Mouse (Mus musculus): ENCODE results near the gene Ptger4.
"Not testable (repeated sequence)": the region's sequence is repeated elsewhere in the genome, so short reads cannot be mapped to it uniquely, and the experiment has no call there.

Gene Ptger4

GRCm38 (mm10) chr15:5237012-5237660 is 6.9 kb downstream of the Ptger4 start:
- DNase-seq, result peak; percentile 18

- peak; percentile 43 for DNase-seq
These were observed 7.4 kb downstream of the Ptger4 start for GRCm38 (mm10) chr15:5236538-5236937.

GRCm38 (mm10) chr15:5235527-5235926 is 8.5 kb downstream of the Ptger4 start:
- DNase-seq, result peak; percentile 40

- DNase-seq, result no peak
These were observed 9.3 kb downstream of the Ptger4 start for GRCm38 (mm10) chr15:5234659-5235058.

- DNase-seq, result not testable (repeated sequence)
These were observed 13.2 kb downstream of the Ptger4 start for GRCm38 (mm10) chr15:5230746-5231145.

- DNase-seq, result no peak
These were observed 23.5 kb downstream of the Ptger4 start for GRCm38 (mm10) chr15:5220491-5220890.

GRCm38 (mm10) chr15:5209116-5209515 is 34.9 kb downstream of the Ptger4 start:
- no peak for DNase-seq

- DNase-seq, result no peak
These were observed 38.8 kb downstream of the Ptger4 start for GRCm38 (mm10) chr15:5205222-5205621.

- DNase-seq, result no peak
These were observed 47.3 kb downstream of the Ptger4 start for GRCm38 (mm10) chr15:5196691-5197090.

GRCm38 (mm10) chr15:5195987-5196514 is 47.9 kb downstream of the Ptger4 start:
- no peak for DNase-seq

GRCm38 (mm10) chr15:5194931-5195330 is 49.1 kb downstream of the Ptger4 start:
- DNase-seq, result no peak

- no peak for DNase-seq
These were observed 49.5 kb downstream of the Ptger4 start for GRCm38 (mm10) chr15:5194446-5194845.

- no peak for DNase-seq
These were observed 50.2 kb downstream of the Ptger4 start for GRCm38 (mm10) chr15:5193833-5194232.

- DNase-seq, result no peak
These were observed 54.4 kb downstream of the Ptger4 start for GRCm38 (mm10) chr15:5189504-5190093.

- DNase-seq, result no peak
These were observed 56.0 kb downstream of the Ptger4 start for GRCm38 (mm10) chr15:5188029-5188428.

- no peak for DNase-seq
These were observed 56.9 kb downstream of the Ptger4 start for GRCm38 (mm10) chr15:5187116-5187515.

GRCm38 (mm10) chr15:5186293-5186675 is 57.7 kb downstream of the Ptger4 start:
- DNase-seq, result no peak

GRCm38 (mm10) chr15:5185366-5186292 is 58.4 kb downstream of the Ptger4 start, which contains the start of gene Ttc33:
Ttc33 (plus strand) TSS chr15:5185525.
- peak; percentile 83 for DNase-seq

- no peak for DNase-seq
These were observed 59.2 kb downstream of the Ptger4 start for GRCm38 (mm10) chr15:5184668-5185330.

- DNase-seq, result no peak
These were observed 70.7 kb downstream of the Ptger4 start for GRCm38 (mm10) chr15:5173217-5173820.

GRCm38 (mm10) chr15:5165121-5165773 is 78.7 kb downstream of the Ptger4 start:
- DNase-seq, result no peak

GRCm38 (mm10) chr15:5158827-5159226 is 85.2 kb downstream of the Ptger4 start:
- DNase-seq, result no peak

Data from layer of hippocampus, adult 9-11 months (tissue).